Mouse (Mus musculus) mouse embryonic stem cell (cell line): ENCODE data around the gene Pcmt1.
"Not testable (repeated sequence)": the region's sequence is repeated elsewhere in the genome, so short reads cannot be mapped to it uniquely, and the experiment has no call there.

Experiments
- in situ Hi-C, 2 experiments: fragments of 300-500 bp; cut with MboI; formaldehyde crosslinking; loops; 1 replicate in 1 of 2; 3 replicates in 1 of 2; pipeline ENCODE4 v1.14.3; 2019 to 2020; ENCODE audit warnings: low sequenced_read_pairs in 2 of 2, low pct_unique_long_range_greater_than_20kb in 1 of 2, mixed read lengths in 1 of 2; ENCODE audit not compliant: unreplicated experiment in 1 of 2

Pcmt1 gene

GRCm38 (mm10) chr10:7662471-7663141, 18.3 kb downstream of the Pcmt1 start:
- in situ Hi-C loops: no loop called here

GRCm38 (mm10) chr10:7651057-7651456, 29.9 kb downstream of the Pcmt1 start:
- in situ Hi-C loops: no loop called here

- in situ Hi-C loops: no loop called here
These were observed 31.9 kb downstream of the Pcmt1 start for GRCm38 (mm10) chr10:7649059-7649458.

- in situ Hi-C loops: no loop called here
These were observed 35.0 kb downstream of the Pcmt1 start for GRCm38 (mm10) chr10:7645911-7646310.

- in situ Hi-C loops: no loop called here
These were observed 40.6 kb downstream of the Pcmt1 start for GRCm38 (mm10) chr10:7640366-7640765.

GRCm38 (mm10) chr10:7630951-7631720, 49.8 kb downstream of the Pcmt1 start:
- in situ Hi-C loops: no loop called here

GRCm38 (mm10) chr10:7630286-7630685, 50.6 kb downstream of the Pcmt1 start:
- in situ Hi-C loops: no loop called here

- in situ Hi-C loops: no loop called here
These were observed 51.8 kb downstream of the Pcmt1 start for GRCm38 (mm10) chr10:7629092-7629491.

GRCm38 (mm10) chr10:7623861-7624518, 56.9 kb downstream of the Pcmt1 start:
- in situ Hi-C loops: no loop called here

- in situ Hi-C loops: no loop called here
These were observed 58.6 kb downstream of the Pcmt1 start for GRCm38 (mm10) chr10:7622378-7622777.

GRCm38 (mm10) chr10:7620723-7621122, 60.2 kb downstream of the Pcmt1 start:
- in situ Hi-C loops: no loop called here

GRCm38 (mm10) chr10:7619821-7620241, 61.1 kb downstream of the Pcmt1 start:
- in situ Hi-C loops: no loop called here

GRCm38 (mm10) chr10:7617556-7617955, 63.4 kb downstream of the Pcmt1 start:
- in situ Hi-C loops: not testable (repeated sequence)

- in situ Hi-C loops: not testable (repeated sequence)
These were observed 63.8 kb downstream of the Pcmt1 start for GRCm38 (mm10) chr10:7617146-7617545.

- in situ Hi-C loops: no loop called here
These were observed 66.1 kb downstream of the Pcmt1 start for GRCm38 (mm10) chr10:7614834-7615233.

GRCm38 (mm10) chr10:7612210-7612609, 68.7 kb downstream of the Pcmt1 start:
- in situ Hi-C loops: not testable (repeated sequence)

- in situ Hi-C loops: no loop called here
These were observed 69.3 kb downstream of the Pcmt1 start for GRCm38 (mm10) chr10:7611647-7612046.

- in situ Hi-C loops: no loop called here
These were observed 72.3 kb downstream of the Pcmt1 start for GRCm38 (mm10) chr10:7608611-7609010.

- in situ Hi-C loops: no loop called here
These were observed 74.5 kb downstream of the Pcmt1 start for GRCm38 (mm10) chr10:7606437-7606836.
